Mouse (Mus musculus) ES-Bruce4 (cell line): ENCODE results near the gene Prkce.

Source experiments
- EP300 ChIP-seq: IDR thresholded peaks from 2 replicates; pipeline ENCODE4 v1.6.1; 2011; ENCODE audit warnings: low read depth, low read length; ENCODE audit not compliant: insufficient read depth
- POLR2A ChIP-seq: IDR thresholded peaks from one replicate; pipeline ENCODE4 v1.8.1; 2011; ENCODE audit warnings: low read length; ENCODE audit not compliant: insufficient read depth

DNA sequence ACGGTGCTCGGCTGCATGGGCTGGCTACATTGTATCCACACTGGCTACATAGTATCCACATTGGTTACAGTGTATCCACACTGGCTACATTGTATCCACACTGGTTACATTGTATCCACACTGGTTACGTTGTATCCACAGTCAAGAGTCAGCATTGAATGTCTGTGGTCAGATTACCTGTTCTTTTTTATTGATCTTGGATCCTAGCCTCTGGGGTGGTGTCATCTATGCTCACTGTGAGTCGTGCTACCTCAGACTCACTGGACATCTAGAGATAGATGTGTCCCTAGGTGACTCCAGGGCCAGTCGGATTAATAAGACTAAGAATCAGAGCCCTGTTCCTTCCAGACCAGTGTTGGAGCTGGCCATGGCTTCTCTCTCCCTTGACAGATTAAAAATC is 302.6 kb downstream of the Prkce start:
- TF ChIP-seq EP300 (no peak), POLR2A (no peak)
